Mouse (Mus musculus): Measurements from ENCODE around the gene Phlda3.

- no peak for TF ChIP-seq GATA1 (IDR thresholded peaks at IDR 0.05; ENCODE audit: low read length)
- TF ChIP-seq TAL1 (IDR thresholded peaks at IDR 0.05; ENCODE audit: low read length): no peak
Measured at GRCm38 (mm10) chr1:135798492-135798891, 32.6 kb downstream of the Phlda3 start.
